Mouse (Mus musculus): Measurements from ENCODE around the gene Nup93. TPM values are rescaled to one million over a fixed set of nuclear protein-coding genes. Genes with fewer than 3 reads are reported as not detected.

Gene Nup93
- polyA plus RNA-seq, 1 experiment: 3.3 TPM

DNA sequence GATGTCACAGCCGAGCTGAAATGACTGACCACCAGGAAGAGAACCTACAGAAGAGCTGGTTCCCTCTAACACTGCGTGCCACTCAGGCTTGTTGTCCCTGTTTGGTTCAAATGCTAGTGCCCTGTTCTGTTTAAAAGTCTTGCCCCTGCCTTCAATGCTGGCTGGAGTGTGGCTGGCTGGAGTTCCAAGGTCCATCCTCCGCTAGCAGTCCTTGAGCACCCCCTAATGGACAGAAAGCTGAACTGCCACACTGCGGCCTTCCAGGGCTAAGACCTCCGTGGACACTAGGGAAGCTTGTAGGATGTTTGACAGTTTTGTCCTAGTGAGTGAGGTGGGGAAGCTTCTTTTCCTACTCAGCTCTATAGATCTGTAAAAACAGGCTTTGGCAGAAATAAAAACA lies 8.6 kb upstream of the Nup93 start:
- TF ChIP-seq FLI1 (IDR thresholded peaks at IDR 0.05; ENCODE audit: low read length) (no peak), GATA1 (IDR thresholded peaks at IDR 0.05; ENCODE audit: borderline replicate concordance, low read length) (no peak)
- Histone ChIP-seq H3K4me3 (replicated peaks) (no peak overlapping the region), H3K9me3 (no peaks in the 10 kb centered on the region), H3K27me3 (replicated peaks) (peaks cover 30% of the 10 kb centered on the region), H3K36me3 (replicated peaks; ENCODE audit: low read length) (no peaks in the 10 kb centered on the region), H3K4me1 (peaks cover 25% of the 10 kb centered on the region)

GRCm38 (mm10) chr8:94206256-94206655 lies 8.1 kb upstream of the Nup93 start:
- Histone ChIP-seq H3K9me3 (no peaks in the 10 kb centered on the region), H3K27me3 (replicated peaks) (peaks cover 31% of the 10 kb centered on the region), H3K36me3 (replicated peaks; ENCODE audit: low read length) (no peaks in the 10 kb centered on the region), H3K4me1 (peaks cover 23% of the 10 kb centered on the region), H3K4me3 (replicated peaks) (no peak overlapping the region)
- no peak for TF ChIP-seq GATA1 (IDR thresholded peaks at IDR 0.05; ENCODE audit: borderline replicate concordance, low read length)
- TF ChIP-seq FLI1 (IDR thresholded peaks at IDR 0.05; ENCODE audit: low read length): no peak

DNA sequence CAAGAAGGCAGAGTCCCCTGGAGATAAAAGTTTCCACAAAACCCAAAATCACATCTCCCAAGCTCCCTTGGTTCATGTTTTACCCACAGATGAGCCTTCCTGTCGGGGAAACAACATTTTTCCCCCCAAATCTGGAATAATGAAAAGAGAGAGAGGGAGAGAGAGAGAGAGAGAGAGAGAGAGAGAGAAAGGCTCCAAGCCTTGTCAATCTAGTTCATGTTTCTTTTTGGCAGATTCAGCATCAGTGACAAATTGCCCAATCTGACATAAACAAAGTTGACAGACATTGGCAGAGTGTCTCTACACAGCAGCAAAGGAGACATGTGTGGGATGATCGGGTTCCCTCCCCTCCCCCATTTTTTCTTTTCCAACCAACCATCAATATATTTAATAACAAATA lies 6.9 kb upstream of the Nup93 start:
- Histone ChIP-seq H3K4me3 (replicated peaks) (no peak overlapping the region), H3K27me3 (replicated peaks) (peaks cover 33% of the 10 kb centered on the region), H3K4me1 (peaks cover 23% of the 10 kb centered on the region), H3K9me3 (no peaks in the 10 kb centered on the region), H3K36me3 (replicated peaks; ENCODE audit: low read length) (no peaks in the 10 kb centered on the region)
- TF ChIP-seq FLI1 (IDR thresholded peaks at IDR 0.05; ENCODE audit: low read length): no peak
- no peak for TF ChIP-seq GATA1 (IDR thresholded peaks at IDR 0.05; ENCODE audit: borderline replicate concordance, low read length)

- H3K27me3 ChIP-seq (replicated peaks): peaks cover 26% of the 10 kb centered on the region
- peaks cover 26% of the 10 kb centered on the region for H3K4me1 ChIP-seq
- TF ChIP-seq GATA1 (IDR thresholded peaks at IDR 0.05; ENCODE audit: borderline replicate concordance, low read length): no peak
- no peak for TF ChIP-seq FLI1 (IDR thresholded peaks at IDR 0.05; ENCODE audit: low read length)
- H3K4me3 ChIP-seq (replicated peaks): no peak overlapping the region
- no peaks in the 10 kb centered on the region for H3K36me3 ChIP-seq (replicated peaks; ENCODE audit: low read length)
- no peaks in the 10 kb centered on the region for H3K9me3 ChIP-seq
Measured at GRCm38 (mm10) chr8:94209639-94210038, 4.7 kb upstream of the Nup93 start.

GRCm38 (mm10) chr8:94210225-94210624 lies 4.1 kb upstream of the Nup93 start:
- Histone ChIP-seq H3K9me3 (no peaks in the 10 kb centered on the region), H3K4me1 (peaks cover 30% of the 10 kb centered on the region), H3K4me3 (replicated peaks) (no peak overlapping the region), H3K27me3 (replicated peaks) (peaks cover 21% of the 10 kb centered on the region), H3K36me3 (replicated peaks; ENCODE audit: low read length) (no peaks in the 10 kb centered on the region)
- TF ChIP-seq GATA1 (IDR thresholded peaks at IDR 0.05; ENCODE audit: borderline replicate concordance, low read length) (no peak), FLI1 (IDR thresholded peaks at IDR 0.05; ENCODE audit: low read length) (no peak)

GRCm38 (mm10) chr8:94213819-94214218 lies 545 bp upstream of the Nup93 start:
- TF ChIP-seq FLI1 (IDR thresholded peaks at IDR 0.05; ENCODE audit: low read length) (no peak), GATA1 (IDR thresholded peaks at IDR 0.05; ENCODE audit: borderline replicate concordance, low read length) (no peak)

GRCm38 (mm10) chr8:94227381-94227939 lies 13.1 kb downstream of the Nup93 start:
- Histone ChIP-seq H3K27me3 (replicated peaks) (no peaks in the 10 kb centered on the region), H3K4me1 (peaks cover 35% of the 10 kb centered on the region), H3K4me3 (replicated peaks) (peak overlapping the region; percentile 62), H3K9me3 (no peaks in the 10 kb centered on the region), H3K36me3 (replicated peaks; ENCODE audit: low read length) (peaks cover 62% of the 10 kb centered on the region)
- TF ChIP-seq GATA1 (IDR thresholded peaks at IDR 0.05; ENCODE audit: borderline replicate concordance, low read length) (no peak), FLI1 (IDR thresholded peaks at IDR 0.05; ENCODE audit: low read length) (no peak)

More at GRCm38 (mm10) chr8:94213819-94214218, 545 bp upstream of the Nup93 start:
- H3K36me3 ChIP-seq (replicated peaks; ENCODE audit: low read length): peaks cover 4% of the 10 kb centered on the region
- no peaks in the 10 kb centered on the region for H3K9me3 ChIP-seq
- peaks cover 16% of the 10 kb centered on the region for H3K27me3 ChIP-seq (replicated peaks)
- peak overlapping the region; percentile 96 for H3K4me3 ChIP-seq (replicated peaks)
- peaks cover 46% of the 10 kb centered on the region for H3K4me1 ChIP-seq

DNA sequence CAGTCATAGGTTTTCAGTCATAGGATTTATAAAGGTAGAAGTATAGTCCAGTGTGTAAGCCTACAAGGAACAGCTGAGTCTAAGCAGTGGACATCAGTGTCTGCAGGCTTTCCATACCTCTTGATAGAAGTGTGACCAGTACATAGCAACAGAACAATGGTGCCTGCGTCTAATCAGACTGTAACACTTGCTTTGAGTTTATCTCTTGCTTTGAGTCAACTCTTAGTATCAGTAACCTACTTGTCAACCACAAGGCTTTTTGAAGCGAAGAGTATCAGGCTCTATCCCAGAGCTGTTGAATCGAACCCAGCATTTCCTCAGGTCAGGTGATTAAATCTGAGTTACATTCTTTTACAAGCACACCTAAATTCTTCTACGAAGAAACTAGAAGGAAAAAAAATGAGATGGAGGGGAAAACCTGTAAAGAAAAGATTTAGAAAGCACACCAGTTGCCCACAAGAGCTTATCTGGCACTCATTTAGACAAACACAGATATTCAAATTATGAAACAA lies 25.9 kb downstream of the Nup93 start:
- H3K9me3 ChIP-seq: no peaks in the 10 kb centered on the region
- H3K4me1 ChIP-seq: peaks cover 21% of the 10 kb centered on the region
- H3K36me3 ChIP-seq (replicated peaks; ENCODE audit: low read length): peaks cover 60% of the 10 kb centered on the region
- H3K27me3 ChIP-seq (replicated peaks): no peaks in the 10 kb centered on the region
- TF ChIP-seq FLI1 (IDR thresholded peaks at IDR 0.05; ENCODE audit: low read length): no peak
- TF ChIP-seq GATA1 (IDR thresholded peaks at IDR 0.05; ENCODE audit: borderline replicate concordance, low read length): no peak
- H3K4me3 ChIP-seq (replicated peaks): no peak overlapping the region

DNA sequence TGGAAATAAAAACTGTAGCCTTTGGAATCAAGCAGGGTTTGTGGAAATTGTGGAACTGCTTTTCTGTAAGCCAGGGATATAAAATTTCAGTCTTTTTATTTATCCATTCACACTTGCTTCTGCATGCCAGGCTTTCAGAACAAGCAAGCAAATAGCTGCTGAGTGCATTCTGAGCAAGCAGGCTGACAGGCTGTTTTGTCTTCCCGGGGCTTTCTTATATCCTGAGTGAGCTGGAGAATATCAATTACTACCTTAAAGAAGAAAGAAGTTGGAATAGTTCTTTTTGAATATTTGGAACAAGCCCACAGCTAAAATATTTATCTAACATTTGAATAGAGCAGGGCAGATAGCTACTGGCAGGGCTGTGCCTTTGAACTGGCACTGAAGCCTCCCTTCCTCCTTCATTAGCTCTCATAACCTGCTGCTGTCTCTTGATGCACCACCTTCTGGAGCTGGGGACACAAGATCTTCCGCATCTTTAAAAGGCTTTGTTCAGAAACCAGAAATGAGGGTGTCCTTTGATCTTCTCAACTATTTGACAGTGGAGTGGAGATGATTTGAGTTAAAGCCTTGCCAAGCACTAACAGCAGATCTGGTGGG lies 35.6 kb downstream of the Nup93 start:
- no peaks in the 10 kb centered on the region for H3K27me3 ChIP-seq (replicated peaks)
- no peaks in the 10 kb centered on the region for H3K9me3 ChIP-seq
- H3K36me3 ChIP-seq (replicated peaks; ENCODE audit: low read length): peaks cover 47% of the 10 kb centered on the region
- H3K4me1 ChIP-seq: peaks cover 23% of the 10 kb centered on the region
- no peak overlapping the region for H3K4me3 ChIP-seq (replicated peaks)
- TF ChIP-seq GATA1 (IDR thresholded peaks at IDR 0.05; ENCODE audit: borderline replicate concordance, low read length): no peak

GRCm38 (mm10) chr8:94258881-94259280 lies 44.5 kb downstream of the Nup93 start:
- no peak for TF ChIP-seq FLI1 (IDR thresholded peaks at IDR 0.05; ENCODE audit: low read length)
- TF ChIP-seq GATA1 (IDR thresholded peaks at IDR 0.05; ENCODE audit: borderline replicate concordance, low read length): no peak
- H3K4me3 ChIP-seq (replicated peaks): no peak overlapping the region
- H3K36me3 ChIP-seq (replicated peaks; ENCODE audit: low read length): peaks cover 5% of the 10 kb centered on the region
- H3K9me3 ChIP-seq: no peaks in the 10 kb centered on the region
- peaks cover 49% of the 10 kb centered on the region for H3K4me1 ChIP-seq
- no peaks in the 10 kb centered on the region for H3K27me3 ChIP-seq (replicated peaks)

Data from megakaryocyte, embryonic 14.5 days (primary cell).